Mouse (Mus musculus) kidney, adult 2 months (tissue): Measurements from ENCODE around the gene Zic4. TPM values are rescaled to one million over a fixed set of nuclear protein-coding genes. Genes with fewer than 3 reads are reported as not detected.

Source experiments
- DNase-seq: peaks from one replicate; pipeline ENCODE4 v3.0.0; 2021
- H3K27ac ChIP-seq: fragments of 200-500 bp; 2 replicates; pipeline ENCODE4 v1.5.1; 2012; ENCODE audit warnings: low read depth, low read length, control low read depth, inconsistent platforms; ENCODE audit not compliant: insufficient read depth
- H3K27me3 ChIP-seq: fragments of 200-500 bp; replicated peaks from 2 replicates; pipeline ENCODE4 v1.6.1; 2012; ENCODE audit warnings: mild to moderate bottlenecking, moderate library complexity, low read length, inconsistent platforms; ENCODE audit not compliant: control insufficient read depth, insufficient read depth
- H3K36me3 ChIP-seq: fragments of 200-500 bp; 2 replicates; pipeline ENCODE4 v1.6.1; 2012; ENCODE audit warnings: mild to moderate bottlenecking, moderate library complexity, low read length, inconsistent platforms; ENCODE audit not compliant: control insufficient read depth, insufficient read depth
- H3K4me1 ChIP-seq: fragments of 200-500 bp; 2 replicates; pipeline ENCODE4 v1.6.1; 2011; ENCODE audit warnings: low read length; ENCODE audit not compliant: control insufficient read depth, insufficient read depth
- H3K4me3 ChIP-seq: fragments of 200-500 bp; 2 replicates; pipeline ENCODE4 v1.5.1; 2011; ENCODE audit warnings: mild to moderate bottlenecking, low read depth, low read length, control low read depth; ENCODE audit not compliant: insufficient read depth
- CTCF ChIP-seq: fragments of 200-500 bp; conservative IDR thresholded peaks from 2 replicates; pipeline ENCODE4 v1.5.1; 2011; ENCODE audit warnings: low read depth, mild to moderate bottlenecking, control low read depth, low read length, moderate library complexity, mixed read lengths; ENCODE audit not compliant: insufficient read depth, insufficient read length
- POLR2A ChIP-seq: fragments of 200-500 bp; IDR thresholded peaks from one replicate; pipeline ENCODE4 v1.6.1; 2011; ENCODE audit warnings: low read depth, low read length, control low read depth
- WGBS: fragments of 180-500 bp; shearing (Covaris S2); methylation state at CpG from one replicate; pipeline ENCODE4 v1.1.7; 2018; 5-methylcytosine and 5-hydroxymethylcytosine counted together
- polyA plus RNA-seq: library from polyadenylated mRNA; depleted of rRNA; stranded (reverse); fragments of >200 nt; gene quantifications from 2 replicates; pipeline ENCODE4 v1.2.3, GENCODE M21; 2012

The Zic4 gene
- polyA plus RNA-seq, 1 experiment, result not detected

GRCm38 (mm10) chr9:91352786-91353185, 9.4 kb upstream of the Zic4 start:
- DNase-seq, result no peak
- no peaks in the 10 kb centered on the region for H3K4me1 ChIP-seq
- H3K4me3 ChIP-seq, result no peak overlapping the region
- no peak for TF ChIP-seq POLR2A
- no peak for TF ChIP-seq CTCF
- WGBS, result 3% methylated on average over 15 of the region's 15 CpGs
- H3K36me3 ChIP-seq, result no peaks in the 10 kb centered on the region
- H3K27ac ChIP-seq, result no peak overlapping the region
- H3K27me3 ChIP-seq, result peaks cover 5% of the 10 kb centered on the region; the same call in 1 of the 2 replicates

GRCm38 (mm10) chr9:91353551-91354433, 8.4 kb upstream of the Zic4 start:
- 6% methylated on average over 37 of the region's 37 CpGs for WGBS
- H3K27me3 ChIP-seq, result peaks cover 5% of the 10 kb centered on the region; the same call in 1 of the 2 replicates

GRCm38 (mm10) chr9:91354434-91355269, 7.6 kb upstream of the Zic4 start:
- 8% methylated on average over 22 of the region's 22 CpGs for WGBS

More at GRCm38 (mm10) chr9:91353551-91354433, 8.4 kb upstream of the Zic4 start:
- Histone ChIP-seq H3K4me3 (no peak overlapping the region), H3K4me1 (no peaks in the 10 kb centered on the region), H3K27ac (no peak overlapping the region), H3K36me3 (no peaks in the 10 kb centered on the region)
- TF ChIP-seq CTCF, result no peak
- TF ChIP-seq POLR2A, result no peak
- DNase-seq, result no peak

GRCm38 (mm10) chr9:91355270-91355589, 7.0 kb upstream of the Zic4 start:
- no peak for TF ChIP-seq POLR2A
- no peak for TF ChIP-seq CTCF
- Histone ChIP-seq H3K27me3 (peaks cover 8% of the 10 kb centered on the region; the same call in 1 of the 2 replicates), H3K36me3 (no peaks in the 10 kb centered on the region), H3K27ac (no peak overlapping the region), H3K4me3 (no peak overlapping the region), H3K4me1 (no peaks in the 10 kb centered on the region)
- no peak for DNase-seq
- under 1% methylated on average over 7 of the region's 7 CpGs for WGBS

More at GRCm38 (mm10) chr9:91354434-91355269, 7.6 kb upstream of the Zic4 start:
- Histone ChIP-seq H3K4me1 (no peaks in the 10 kb centered on the region), H3K27me3 (peaks cover 7% of the 10 kb centered on the region; the same call in 1 of the 2 replicates), H3K27ac (no peak overlapping the region), H3K4me3 (no peak overlapping the region), H3K36me3 (no peaks in the 10 kb centered on the region)
- DNase-seq, result no peak
- TF ChIP-seq POLR2A (no peak), CTCF (no peak)

- Histone ChIP-seq H3K4me1 (no peaks in the 10 kb centered on the region), H3K36me3 (no peaks in the 10 kb centered on the region), H3K27ac (no peak overlapping the region), H3K4me3 (no peak overlapping the region), H3K27me3 (peaks cover 9% of the 10 kb centered on the region; the same call in 1 of the 2 replicates)
- DNase-seq, result no peak
- TF ChIP-seq CTCF (no peak), POLR2A (no peak)
- WGBS, result under 1% methylated on average over 35 of the region's 35 CpGs
These were observed 6.4 kb upstream of the Zic4 start for GRCm38 (mm10) chr9:91355629-91356352.

- H3K27me3 ChIP-seq, result peaks cover 10% of the 10 kb centered on the region; the same call in 1 of the 2 replicates
- TF ChIP-seq CTCF (no peak), POLR2A (no peak)
- H3K27ac ChIP-seq, result no peak overlapping the region
- no peaks in the 10 kb centered on the region for H3K4me1 ChIP-seq
- no peaks in the 10 kb centered on the region for H3K36me3 ChIP-seq
- no peak overlapping the region for H3K4me3 ChIP-seq
- no peak for DNase-seq
- WGBS, result 9% methylated on average over 4 of the region's 4 CpGs
These were observed 5.9 kb upstream of the Zic4 start for GRCm38 (mm10) chr9:91356353-91356740.
